ENCODE assay signal across 8 mouse cellular contexts in genomic region chr2:154436076-154436457, GRCm38 (mm10). TPM values are rescaled to one million over a fixed set of nuclear protein-coding genes. Genes with fewer than 3 reads are reported as not detected.
DNase-seq lines count a peak whose midpoint lies in the region; ATAC-seq and TF ChIP-seq lines count a peak whose summit lies in the region.

No protein-coding gene starts in this region.

- peak overlapping the region; percentile 98 for H3K4me3 ChIP-seq in hindbrain, embryonic 10.5 days
- H3K4me3 ChIP-seq in lung, postnatal 0 days (ENCODE audit: low read depth, low read length): peak overlapping the region; percentile 89

- H3K36me3 ChIP-seq in hindbrain, embryonic 10.5 days: peaks cover 6% of the 10 kb centered on the region; the same call in 1 of the 2 replicates
- no peaks in the 10 kb centered on the region for H3K36me3 ChIP-seq in lung, postnatal 0 days (ENCODE audit: insufficient read depth, low read length)

- peak overlapping the region; percentile 98 for H3K27ac ChIP-seq in hindbrain, embryonic 10.5 days
- H3K27ac ChIP-seq in lung, postnatal 0 days (ENCODE audit: low read length): peak overlapping the region; percentile 92

- ATAC-seq in frontal cortex, adult (ENCODE audit: low TSS enrichment): peak; percentile 99
- ATAC-seq in lung, postnatal 0 days: peak; percentile 100

- peak; percentile 40 for TF ChIP-seq CTCF in lung, postnatal 0 days (IDR thresholded peaks at IDR 0.05)

- no peaks in the 10 kb centered on the region for H3K9me3 ChIP-seq in hindbrain, embryonic 10.5 days
- no peaks in the 10 kb centered on the region for H3K9me3 ChIP-seq in lung, postnatal 0 days (ENCODE audit: low read length)

- no peaks in the 10 kb centered on the region for H3K27me3 ChIP-seq in hindbrain, embryonic 10.5 days (ENCODE audit: insufficient read depth, poor library complexity, severe bottlenecking)
- H3K27me3 ChIP-seq in lung, postnatal 0 days (replicated peaks; ENCODE audit: insufficient read depth, low read length): no peaks in the 10 kb centered on the region

- H3K4me2 ChIP-seq in lung, postnatal 0 days (replicated peaks; ENCODE audit: low read depth, low read length): peak overlapping the region; percentile 64

- DNase-seq in MN1 (ENCODE audit: low spot score): peak; percentile 99
- DNase-seq in cerebellum, adult 9-10 months: peak; percentile 97
- DNase-seq in hindbrain, embryonic 10.5 days (ENCODE audit: low spot score): peak; percentile 98
- peak; percentile 99 for DNase-seq in layer of hippocampus, adult 9-11 months
- peak; percentile 99 for DNase-seq in lung, postnatal 0 days (ENCODE audit: low spot score)
- peak; percentile 95 for DNase-seq in ovary, postnatal 14 days (ENCODE audit: low spot score)
- DNase-seq in thymus, postnatal 14 days: peak; percentile 99

- WGBS in hindbrain, embryonic 10.5 days: under 1% methylated on average over 44 of the region's 44 CpGs
- under 1% methylated on average over 38 of the region's 44 CpGs for WGBS in lung, postnatal 0 days

- peaks cover 44% of the 10 kb centered on the region for H3K4me1 ChIP-seq in hindbrain, embryonic 10.5 days (replicated peaks)
- H3K4me1 ChIP-seq in lung, postnatal 0 days (ENCODE audit: insufficient read depth, low read depth, low read length): no peaks in the 10 kb centered on the region; the same call in 1 of the 2 replicates

- TF ChIP-seq EP300 in lung, postnatal 0 days (IDR thresholded peaks at IDR 0.05): no peak

- no peak overlapping the region for H3K9ac ChIP-seq in lung, postnatal 0 days (replicated peaks; ENCODE audit: low read depth)

RNA-seq across cellular contexts. Expression of gene Cbfa2t2, which starts 0.2 kb away (rescaled TPM):
- polyA plus RNA-seq in hindbrain, embryonic 10.5 days (2016; fragmentation: Nextera tagmentation; extraction: Ambion mirVana): 79.1 and 84.9 TPM in 2 replicates
- 14.6 and 16.6 TPM in 2 replicates for polyA plus RNA-seq in lung, postnatal 0 days (2015; fragmentation: Nextera tagmentation; extraction: Ambion mirVana)

RNA-seq across cellular contexts. Expression of gene Snta1, which starts 28.2 kb away (rescaled TPM):
- 5.3 and 7.9 TPM in 2 replicates for polyA plus RNA-seq in hindbrain, embryonic 10.5 days (2016; fragmentation: Nextera tagmentation; extraction: Ambion mirVana)
- polyA plus RNA-seq in lung, postnatal 0 days (2015; fragmentation: Nextera tagmentation; extraction: Ambion mirVana): 7.7 and 8.0 TPM in 2 replicates

Comparison
In these comparisons a context has a peak if more than half of its experiments do, and no peak if none do; other contexts are left out.
1. Peak in every context shown above with its lines: DNase-seq, ATAC-seq, H3K4me3 ChIP-seq and H3K27ac ChIP-seq.